Mouse (Mus musculus): ENCODE measurements at regions not wholly inside any gene's neighbourhood (a gene's known extent, or its start where the extent isn't known, plus 50 kb on each side); places are given as distances from the start of the nearest gene placed in this dataset.

- no peak for DNase-seq
- intact Hi-C loops (cut with DNase I): no loop called here
- no peak for TF ChIP-seq CTCF (IDR thresholded peaks at IDR 0.05)
- Histone ChIP-seq H3K4me3 (no peak overlapping the region), H3K27ac (no peak overlapping the region)
Measured at GRCm38 (mm10) chr1:104578123-104578522, 190.2 kb upstream of the Cdh20 start.

DNA sequence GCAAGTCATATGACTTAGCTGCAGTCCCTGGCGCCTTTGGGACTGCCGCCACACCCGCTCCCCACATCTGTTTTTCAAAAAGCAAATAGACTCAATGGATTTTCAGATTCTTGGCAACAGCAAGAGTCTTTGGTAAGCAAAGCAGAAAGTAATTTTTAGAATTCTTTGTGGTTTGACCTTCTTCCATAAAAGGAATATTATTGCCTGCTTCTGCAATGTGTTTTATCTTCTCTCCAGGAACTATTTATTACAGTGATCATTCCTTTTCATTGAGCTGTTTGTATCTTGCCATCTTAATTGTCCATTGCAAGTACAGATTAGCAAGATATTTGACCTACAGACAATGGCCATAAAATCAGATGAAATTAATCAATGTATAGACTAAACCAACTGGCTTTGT, 184.2 kb upstream of the Cdh20 start:
- Histone ChIP-seq H3K27ac (no peak overlapping the region), H3K4me3 (no peak overlapping the region)
- DNase-seq: no peak
- intact Hi-C loops (cut with DNase I): no loop called here
- no peak for TF ChIP-seq CTCF (IDR thresholded peaks at IDR 0.05)

GRCm38 (mm10) chr1:104586985-104587384, 181.3 kb upstream of the Cdh20 start:
- Histone ChIP-seq H3K4me3 (no peak overlapping the region), H3K27ac (no peak overlapping the region)
- no peak for TF ChIP-seq CTCF (IDR thresholded peaks at IDR 0.05)
- intact Hi-C loops (cut with DNase I): no loop called here
- DNase-seq: no peak

- TF ChIP-seq CTCF (IDR thresholded peaks at IDR 0.05): no peak
- no peak overlapping the region for H3K4me3 ChIP-seq
- no peak overlapping the region for H3K27ac ChIP-seq
- DNase-seq: no peak
- intact Hi-C loops (cut with DNase I): no loop called here
Measured at GRCm38 (mm10) chr1:104605301-104605700, 163.0 kb upstream of the Cdh20 start.

GRCm38 (mm10) chr1:104609409-104609808, 158.9 kb upstream of the Cdh20 start:
- DNase-seq: no peak
- Histone ChIP-seq H3K4me3 (no peak overlapping the region), H3K27ac (no peak overlapping the region)
- intact Hi-C loops (cut with DNase I): no loop called here
- no peak for TF ChIP-seq CTCF (IDR thresholded peaks at IDR 0.05)

- no peak for DNase-seq
- no peak overlapping the region for H3K4me3 ChIP-seq
- TF ChIP-seq CTCF (IDR thresholded peaks at IDR 0.05): no peak
- H3K27ac ChIP-seq: no peak overlapping the region
- intact Hi-C loops (cut with DNase I): no loop called here
Measured at GRCm38 (mm10) chr1:104617374-104617773, 151.0 kb upstream of the Cdh20 start.

GRCm38 (mm10) chr1:104619805-104620375, 148.4 kb upstream of the Cdh20 start:
- Histone ChIP-seq H3K27ac (no peak overlapping the region), H3K4me3 (no peak overlapping the region)
- no peak for DNase-seq
- intact Hi-C loops (cut with DNase I): no loop called here
- TF ChIP-seq CTCF (IDR thresholded peaks at IDR 0.05): no peak

DNA sequence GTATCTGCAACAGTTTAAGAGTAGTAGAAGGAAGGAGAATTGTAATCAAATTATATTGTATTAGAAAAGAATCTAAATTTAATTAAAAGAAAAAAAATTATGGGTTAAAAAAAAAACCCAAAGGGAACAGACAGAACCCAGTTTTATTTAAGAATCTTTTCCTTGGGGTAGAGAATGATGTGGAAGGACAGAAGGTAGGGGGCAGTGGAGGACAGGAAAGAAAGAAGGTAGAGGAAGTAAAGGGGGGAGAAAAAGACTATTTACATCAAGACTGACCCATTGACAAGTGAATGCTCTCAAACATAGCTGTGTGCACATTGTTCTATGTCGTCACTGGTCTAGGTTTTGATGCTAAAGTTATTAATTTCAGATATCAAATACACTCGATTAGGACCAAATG, 142.8 kb upstream of the Cdh20 start:
- DNase-seq: no peak
- intact Hi-C loops (cut with DNase I): no loop called here
- no peak overlapping the region for H3K4me3 ChIP-seq
- TF ChIP-seq CTCF (IDR thresholded peaks at IDR 0.05): peak; percentile 12; the same call in 1 of the 2 replicates
- H3K27ac ChIP-seq: no peak overlapping the region

- intact Hi-C loops (cut with DNase I): no loop called here
- TF ChIP-seq CTCF (IDR thresholded peaks at IDR 0.05): no peak
Measured at GRCm38 (mm10) chr1:104652405-104652804, 115.9 kb upstream of the Cdh20 start.

More at GRCm38 (mm10) chr1:104652405-104652804, 115.9 kb upstream of the Cdh20 start:
- Histone ChIP-seq H3K27ac (no peak overlapping the region), H3K4me3 (no peak overlapping the region)
- DNase-seq: no peak

Measured in gastrocnemius, adult 2 months (tissue).